Comparison of ENCODE assay signal across 8 mouse cellular contexts in genomic region chr9:45546024-45546638, GRCm38 (mm10).
DNase-seq lines count a peak whose midpoint lies in the region; ATAC-seq and TF ChIP-seq lines count a peak whose summit lies in the region.

No protein-coding gene starts in this region.

- H3K36me3 ChIP-seq in lung, embryonic 14.5 days (ENCODE audit: insufficient read depth) = no peaks in the 10 kb centered on the region
- H3K36me3 ChIP-seq in hindbrain, postnatal 0 days (ENCODE audit: insufficient read depth, low read length) = no peaks in the 10 kb centered on the region
- H3K36me3 ChIP-seq in heart, embryonic 12.5 days = no peaks in the 10 kb centered on the region

- DNase-seq in adrenal gland, postnatal 14 days = peak; percentile 13
- no peak for DNase-seq in adrenal gland, postnatal 25 days
- peak; percentile 8 for DNase-seq in lung, embryonic 14.5 days
- DNase-seq in lung, postnatal 25 days (ENCODE audit: low spot score) = no peak
- peak; percentile 49 for DNase-seq in hindbrain, postnatal 0 days (ENCODE audit: low spot score)
- DNase-seq in retina, postnatal 1 day = peak; percentile 96
- DNase-seq in lung, postnatal 36 days = no peak

- ATAC-seq in lung, embryonic 14.5 days (ENCODE audit: insufficient read depth) = no peak
- peak; percentile 36; the same call in 1 of the 2 replicates for ATAC-seq in hindbrain, postnatal 0 days
- ATAC-seq in heart, embryonic 12.5 days (ENCODE audit: insufficient number of reproducible peaks, low FRiP score) = no peak

- H3K4me3 ChIP-seq in lung, embryonic 14.5 days (ENCODE audit: low read depth, low read length) = no peak overlapping the region
- no peak overlapping the region for H3K4me3 ChIP-seq in hindbrain, postnatal 0 days (ENCODE audit: low read length)
- no peak overlapping the region for H3K4me3 ChIP-seq in heart, embryonic 12.5 days

- H3K27ac ChIP-seq in lung, embryonic 14.5 days (ENCODE audit: low read depth) = no peak overlapping the region
- H3K27ac ChIP-seq in hindbrain, postnatal 0 days = no peak overlapping the region; the same call in 1 of the 2 replicates
- H3K27ac ChIP-seq in heart, embryonic 12.5 days (ENCODE audit: poor library complexity, severe bottlenecking) = no peak overlapping the region

- H3K27me3 ChIP-seq in lung, embryonic 14.5 days (ENCODE audit: insufficient read depth, low read length) = no peaks in the 10 kb centered on the region
- H3K27me3 ChIP-seq in hindbrain, postnatal 0 days (ENCODE audit: insufficient read depth, low read length) = no peaks in the 10 kb centered on the region
- peaks cover 37% of the 10 kb centered on the region for H3K27me3 ChIP-seq in heart, embryonic 12.5 days (replicated peaks)

- 42% methylated on average over 13 of the region's 13 CpGs for WGBS in lung, embryonic 14.5 days
- WGBS in hindbrain, postnatal 0 days = 32% methylated on average over 13 of the region's 13 CpGs
- 47% methylated on average over 13 of the region's 13 CpGs for WGBS in heart, embryonic 12.5 days

- H3K4me1 ChIP-seq in lung, embryonic 14.5 days (ENCODE audit: insufficient read depth) = no peaks in the 10 kb centered on the region
- H3K4me1 ChIP-seq in hindbrain, postnatal 0 days (ENCODE audit: insufficient read depth, low read length) = peaks cover 28% of the 10 kb centered on the region
- H3K4me1 ChIP-seq in heart, embryonic 12.5 days (replicated peaks) = no peaks in the 10 kb centered on the region

- no peak overlapping the region for H3K9ac ChIP-seq in lung, embryonic 14.5 days
- H3K9ac ChIP-seq in hindbrain, postnatal 0 days (replicated peaks; ENCODE audit: low read length) = no peak overlapping the region
- no peak overlapping the region for H3K9ac ChIP-seq in heart, embryonic 12.5 days

- no peak overlapping the region for H3K4me2 ChIP-seq in lung, embryonic 14.5 days
- no peak overlapping the region for H3K4me2 ChIP-seq in hindbrain, postnatal 0 days (ENCODE audit: low read depth, low read length)
- no peak overlapping the region for H3K4me2 ChIP-seq in heart, embryonic 12.5 days

- no peaks in the 10 kb centered on the region for H3K9me3 ChIP-seq in lung, embryonic 14.5 days (ENCODE audit: low read depth, low read length)
- no peaks in the 10 kb centered on the region for H3K9me3 ChIP-seq in hindbrain, postnatal 0 days (ENCODE audit: low read length)
- H3K9me3 ChIP-seq in heart, embryonic 12.5 days (replicated peaks) = no peaks in the 10 kb centered on the region

- no peak for TF ChIP-seq CTCF in lung, embryonic 14.5 days (IDR thresholded peaks at IDR 0.05; ENCODE audit: low read depth)
- no peak for TF ChIP-seq CTCF in hindbrain, postnatal 0 days (IDR thresholded peaks at IDR 0.05; ENCODE audit: low read depth)

Comparison
In these comparisons a context has a peak if more than half of its experiments do, and no peak if none do; other contexts are left out.
1. DNase-seq: peak in adrenal gland, postnatal 14 days (single experiment), lung, embryonic 14.5 days (single experiment), hindbrain, postnatal 0 days (single experiment) and retina, postnatal 1 day (single experiment); none in adrenal gland, postnatal 25 days (single experiment), lung, postnatal 25 days (single experiment) and lung, postnatal 36 days (single experiment).